Mouse (Mus musculus) R1 (cell line): ENCODE measurements at regions not wholly inside any gene's neighbourhood (a gene's known extent, or its start where the extent isn't known, plus 50 kb on each side); places are given as distances from the start of the nearest gene placed in this dataset.

Source experiments
- DNase-seq: peaks from one replicate; pipeline ENCODE4 v3.0.0-alpha.2; 2018; ENCODE audit warnings: low read depth, low spot score

DNA sequence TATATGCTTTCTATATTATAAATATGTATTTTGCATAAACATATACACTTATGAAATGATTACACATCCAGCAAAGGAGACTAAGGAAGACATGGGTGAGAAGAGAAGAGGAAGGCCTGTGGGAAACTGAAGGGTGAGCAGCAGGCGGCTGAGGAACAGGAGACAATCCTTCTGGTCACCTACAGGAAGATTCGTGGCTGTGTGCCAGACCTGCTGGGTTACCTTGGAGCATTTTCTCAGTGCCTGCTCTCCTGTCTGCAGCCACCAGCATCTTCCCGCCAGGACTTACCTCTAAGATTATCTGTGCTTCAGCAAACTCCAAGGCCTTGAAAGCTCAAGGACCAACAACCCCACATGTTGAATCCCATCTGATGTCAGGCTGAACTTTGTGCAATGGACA, 258.3 kb upstream of the 3110018I06Rik start:
- DNase-seq: no peak

GRCm38 (mm10) chr12:107231629-107232028, 256.8 kb upstream of the 3110018I06Rik start:
- no peak for DNase-seq

GRCm38 (mm10) chr12:107250747-107251470, 237.5 kb upstream of the 3110018I06Rik start:
- DNase-seq: no peak

DNA sequence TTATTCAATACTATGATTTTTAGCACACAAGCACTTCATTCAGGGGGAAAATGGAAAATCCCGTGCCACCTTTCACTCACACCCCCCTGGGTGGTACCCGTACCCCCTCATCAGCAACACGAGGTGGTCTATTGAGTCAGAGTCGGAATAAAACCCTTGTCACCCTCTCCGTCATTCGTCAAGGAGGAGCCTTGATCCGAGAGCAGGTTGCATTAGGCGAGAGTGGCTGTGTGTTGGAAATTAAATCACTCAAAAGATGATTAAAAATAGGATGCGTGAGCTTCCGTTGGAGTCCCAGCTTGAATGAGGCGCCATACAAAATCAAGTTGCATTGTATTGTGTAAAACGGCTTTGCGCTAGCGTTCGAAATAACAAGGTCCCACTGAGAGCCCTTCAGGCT, 236.5 kb upstream of the 3110018I06Rik start:
- no peak for DNase-seq

DNA sequence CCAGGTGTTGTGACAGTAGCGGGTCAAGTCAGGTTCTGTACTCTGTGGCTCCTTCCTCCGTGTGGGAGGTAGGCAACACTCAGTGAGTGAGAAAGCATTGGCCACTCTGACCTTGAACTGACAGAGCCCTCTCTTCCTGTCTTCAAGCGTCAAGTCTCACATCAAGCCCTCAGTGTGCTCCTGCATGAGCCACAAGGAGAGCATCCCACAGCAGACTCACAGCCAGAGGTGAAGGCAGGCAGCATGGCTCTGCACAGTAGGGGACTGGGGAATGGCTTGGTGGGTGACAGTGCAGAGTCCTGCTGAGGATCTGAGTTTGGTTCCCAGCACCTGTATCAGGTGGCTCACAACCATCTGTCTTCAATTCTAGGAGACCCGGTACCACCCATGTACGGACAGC, 226.4 kb upstream of the 3110018I06Rik start:
- DNase-seq: no peak

- no peak for DNase-seq
Observed at GRCm38 (mm10) chr12:107262516-107262915, 225.9 kb upstream of the 3110018I06Rik start.

DNA sequence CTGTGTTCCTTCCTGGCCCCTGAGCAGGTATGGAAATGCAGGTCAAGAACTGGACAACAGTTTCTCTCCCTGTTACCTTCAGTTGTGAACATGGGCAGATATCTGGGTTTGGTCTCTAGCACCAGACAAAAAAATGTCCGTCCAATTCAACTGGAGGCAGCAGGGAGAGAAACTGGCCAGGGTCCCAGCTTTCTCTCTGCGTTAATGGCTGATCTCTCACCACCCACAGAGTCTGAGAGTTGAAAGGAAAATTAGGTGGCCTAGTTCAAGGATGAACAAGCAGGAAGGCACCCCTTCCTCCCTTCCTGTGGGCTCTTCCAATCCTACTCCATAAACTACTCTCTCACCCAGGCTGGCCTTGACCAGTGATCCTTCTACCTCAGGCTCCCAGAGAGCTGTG, 221.7 kb upstream of the 3110018I06Rik start:
- no peak for DNase-seq

DNA sequence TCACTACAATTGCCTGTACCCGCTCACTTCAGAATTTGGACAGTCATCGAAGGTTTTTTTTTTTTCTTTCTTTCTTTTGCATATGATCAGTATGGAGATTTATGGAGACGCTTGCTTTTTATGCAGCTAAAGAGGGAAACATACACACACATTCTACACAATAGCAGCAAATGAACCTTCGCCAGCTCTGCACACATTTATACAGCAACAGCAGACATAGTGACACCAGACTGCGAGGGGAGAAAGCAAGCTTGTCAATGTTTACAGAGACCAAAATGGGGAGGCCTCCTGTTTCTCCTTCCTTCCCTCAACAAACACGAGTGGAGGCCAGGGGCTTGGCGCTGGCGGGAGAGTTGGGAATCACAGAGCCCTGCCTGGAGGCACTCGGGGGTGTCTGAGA, 202.8 kb upstream of the 3110018I06Rik start:
- DNase-seq: no peak

- no peak for DNase-seq
Observed at GRCm38 (mm10) chr12:107291377-107291776, 197.1 kb upstream of the 3110018I06Rik start.

- no peak for DNase-seq
Observed at GRCm38 (mm10) chr12:107307094-107307740, 181.2 kb upstream of the 3110018I06Rik start.

DNA sequence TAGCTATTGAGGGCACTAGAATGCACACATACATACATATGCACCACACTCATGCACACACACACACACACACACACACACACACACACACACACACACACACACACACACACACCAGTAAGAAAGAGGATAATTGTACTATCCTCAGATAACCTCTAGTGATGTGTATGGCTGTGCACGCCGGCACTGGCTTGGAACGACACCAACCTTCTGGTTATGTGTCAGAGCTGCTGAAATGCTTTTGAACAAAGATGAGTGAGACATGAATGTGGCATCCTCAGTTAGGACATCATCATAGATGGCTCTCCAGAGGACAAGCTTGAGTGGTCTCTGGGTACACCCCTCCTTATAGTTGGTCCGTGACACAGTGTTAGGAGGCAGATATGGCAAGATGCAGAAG, 173.0 kb upstream of the 3110018I06Rik start:
- no peak for DNase-seq

DNA sequence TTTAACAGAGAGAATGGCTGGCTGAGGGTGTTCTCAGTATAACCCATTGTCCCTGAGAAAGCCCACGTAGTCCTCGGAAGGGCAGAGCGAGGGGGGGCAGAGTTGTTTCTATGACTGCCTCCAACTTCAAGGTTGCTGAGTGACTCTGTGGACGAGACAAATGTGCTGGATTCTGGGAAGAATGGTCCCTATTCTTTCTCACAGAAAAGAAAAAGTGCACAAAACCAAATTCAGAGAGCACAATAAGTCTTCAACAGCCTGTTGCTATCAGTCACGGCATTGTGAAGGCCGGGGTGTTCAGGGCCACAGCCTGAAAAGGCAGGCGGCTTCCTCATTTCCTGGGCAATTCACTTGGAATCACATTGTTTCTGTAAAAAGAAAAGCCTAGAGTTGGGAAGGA, 165.6 kb upstream of the 3110018I06Rik start:
- DNase-seq: no peak

DNA sequence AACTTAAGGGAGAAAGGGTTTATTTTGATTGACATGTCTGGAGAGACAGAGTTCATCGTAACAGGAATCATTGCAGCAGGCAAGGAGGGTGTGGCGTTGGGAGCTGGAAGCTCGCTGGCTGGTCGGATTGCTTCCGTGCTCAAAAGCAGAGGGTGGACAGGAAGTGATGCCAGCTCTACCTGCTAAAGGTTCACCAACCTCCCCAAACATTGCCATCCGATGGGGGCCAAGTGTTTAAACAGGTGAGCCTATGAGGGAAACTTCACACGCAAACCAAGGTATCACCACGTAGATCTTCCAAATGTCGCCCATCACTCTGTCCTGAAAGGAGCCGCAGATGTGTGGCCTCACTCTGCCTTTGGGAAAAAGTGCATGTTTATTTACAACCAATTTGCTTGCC, 162.3 kb upstream of the 3110018I06Rik start:
- no peak for DNase-seq

DNA sequence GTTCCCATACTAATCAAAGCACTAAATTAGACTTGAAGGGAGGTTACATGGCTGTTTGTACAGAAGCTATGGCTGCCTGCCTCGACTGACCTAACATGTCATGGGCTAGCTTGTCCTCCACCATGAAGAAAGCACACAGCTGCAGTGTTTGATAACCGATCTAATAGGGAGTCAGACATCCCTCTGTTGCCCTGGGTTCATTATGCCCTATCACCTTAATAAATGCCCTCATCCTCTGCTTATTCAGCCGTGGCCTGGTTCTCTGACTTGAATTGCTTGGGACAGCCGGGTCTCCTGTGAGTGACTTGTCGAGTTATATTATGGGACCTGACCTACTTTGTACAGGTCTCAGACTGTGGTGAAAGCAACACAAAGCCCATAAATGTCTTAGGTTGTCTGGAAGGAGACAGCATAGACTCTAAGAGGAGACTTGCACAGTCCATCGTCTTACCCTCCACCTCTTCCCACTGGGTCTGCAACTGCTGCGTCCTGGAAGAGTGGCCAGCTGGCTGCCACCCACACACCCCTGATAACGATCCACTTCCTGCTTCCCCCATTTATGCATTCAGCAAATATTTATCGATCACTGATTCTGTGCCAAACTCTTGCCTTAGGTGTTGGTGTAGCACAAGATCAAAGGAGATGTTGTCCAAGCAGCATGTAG, 161.2 kb upstream of the 3110018I06Rik start:
- no peak for DNase-seq

DNA sequence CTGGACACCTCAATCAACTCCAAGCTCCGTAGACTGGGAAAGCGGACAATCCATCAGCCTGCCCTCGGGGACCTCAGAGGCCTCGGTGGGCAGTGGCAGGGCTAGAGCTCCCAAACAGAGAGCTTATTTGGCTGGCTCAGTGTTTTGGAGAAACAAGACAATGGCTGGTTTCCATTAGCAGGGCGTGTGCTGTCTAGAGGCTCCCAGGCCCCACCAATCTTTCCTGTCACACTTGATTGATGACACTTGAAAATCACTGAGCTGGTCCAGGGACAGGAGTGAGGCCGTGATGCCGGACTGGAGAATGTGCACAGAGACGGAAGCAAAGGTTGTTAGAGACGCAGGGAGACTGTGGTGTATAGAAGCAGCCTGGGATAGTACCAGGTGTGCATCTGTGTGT, 159.4 kb upstream of the 3110018I06Rik start:
- DNase-seq: peak; percentile 14

DNA sequence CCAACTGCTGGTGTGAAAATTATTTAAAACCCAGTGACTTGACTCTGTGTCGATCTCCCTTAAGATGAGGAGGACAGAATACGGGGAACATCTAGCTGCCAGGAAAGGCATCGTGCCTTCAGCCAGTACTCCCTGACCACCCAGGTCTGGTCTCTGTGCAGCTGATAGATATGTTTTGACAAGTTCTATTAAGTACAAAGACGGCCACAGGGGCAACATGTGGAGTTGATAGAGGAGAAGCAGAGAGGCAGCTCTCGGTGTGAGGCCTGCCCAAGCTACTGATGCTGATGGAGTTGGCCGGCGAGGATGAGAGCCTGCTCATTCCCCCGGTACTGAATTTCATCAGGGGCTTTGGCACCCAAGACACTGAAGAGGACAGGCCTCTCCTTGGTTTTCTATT, 154.1 kb upstream of the 3110018I06Rik start:
- DNase-seq: no peak

DNA sequence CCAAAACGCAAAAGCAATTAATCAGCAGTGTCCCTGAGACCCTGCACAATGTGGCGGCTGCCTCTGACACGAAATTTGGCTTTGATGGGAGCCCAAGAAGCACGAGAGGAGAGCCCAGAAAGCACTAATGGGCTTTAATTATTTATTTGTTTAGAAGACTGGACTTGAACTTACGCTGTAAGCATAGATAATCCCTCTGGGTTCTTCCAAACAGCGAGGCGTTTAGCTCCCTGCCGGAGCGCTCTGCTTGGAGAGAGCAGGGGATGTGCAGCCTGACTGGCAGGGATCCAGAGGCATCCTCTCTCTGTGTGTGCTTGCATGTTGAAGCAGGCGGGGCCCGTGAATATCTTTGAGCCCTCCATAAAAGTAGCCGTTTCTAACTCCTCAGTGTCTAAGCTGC, 153.3 kb upstream of the 3110018I06Rik start:
- DNase-seq: peak; percentile 10

- DNase-seq: no peak
Observed at GRCm38 (mm10) chr12:107338758-107339157, 149.7 kb upstream of the 3110018I06Rik start.

GRCm38 (mm10) chr12:107356211-107356610, 132.2 kb upstream of the 3110018I06Rik start:
- DNase-seq: no peak

- no peak for DNase-seq
Observed at GRCm38 (mm10) chr12:107356974-107357373, 131.5 kb upstream of the 3110018I06Rik start.

GRCm38 (mm10) chr12:107360511-107360910, 127.9 kb upstream of the 3110018I06Rik start:
- no peak for DNase-seq

- DNase-seq: no peak
Observed at GRCm38 (mm10) chr12:107361606-107362005, 126.8 kb upstream of the 3110018I06Rik start.

GRCm38 (mm10) chr12:107362120-107362519, 126.3 kb upstream of the 3110018I06Rik start:
- DNase-seq: no peak
